Comparison of ENCODE assay signal across 8 mouse cellular contexts in the genomic region with DNA sequence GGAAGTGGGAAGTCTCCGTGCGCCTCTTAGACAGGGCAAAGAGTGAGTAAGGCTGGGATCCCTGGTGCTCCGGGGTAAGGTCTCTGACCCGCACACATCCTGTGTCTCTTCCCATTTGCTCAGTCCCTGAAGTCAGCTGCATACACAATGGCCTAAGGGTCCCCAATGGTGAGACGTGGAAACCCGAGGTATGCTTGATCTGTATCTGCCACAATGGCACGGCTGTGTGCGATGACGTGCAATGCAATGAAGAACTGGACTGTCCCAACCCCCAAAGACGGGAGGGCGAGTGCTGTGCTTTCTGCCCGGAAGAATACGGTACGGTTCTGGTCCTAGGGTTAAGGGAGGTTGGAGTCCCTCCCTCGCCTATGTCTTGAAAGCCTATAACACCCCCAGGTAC. TPM values are rescaled to one million over a fixed set of nuclear protein-coding genes. Genes with fewer than 3 reads are reported as not detected.
DNase-seq lines count a peak whose midpoint lies in the region; ATAC-seq and TF ChIP-seq lines count a peak whose summit lies in the region.

No protein-coding gene starts in this region.

- H3K9ac ChIP-seq in kidney, postnatal 0 days (ENCODE audit: low read depth, low read length), result peak overlapping the region; percentile 46; the same call in 1 of the 2 replicates
- peak overlapping the region; percentile 44 for H3K9ac ChIP-seq in limb, embryonic 11.5 days (ENCODE audit: low read length)
- 0 out of 2 replicates have a peak overlapping the region, but pooled peaks have one; percentile 5 for H3K9ac ChIP-seq in neural tube, embryonic 15.5 days (replicated peaks)

- H3K4me2 ChIP-seq in kidney, postnatal 0 days (ENCODE audit: low read length), result peak overlapping the region; percentile 77
- H3K4me2 ChIP-seq in limb, embryonic 11.5 days (ENCODE audit: low read depth, severe bottlenecking), result peak overlapping the region; percentile 79
- H3K4me2 ChIP-seq in neural tube, embryonic 15.5 days, result peak overlapping the region; percentile 59

- DNase-seq in kidney, postnatal 0 days (ENCODE audit: low spot score), result no peak
- no peak for DNase-seq in kidney, postnatal 36 days
- no peak for DNase-seq in forebrain, embryonic 10.5 days (ENCODE audit: extremely low spot score, low spot score)
- DNase-seq in limb, embryonic 11.5 days (ENCODE audit: low spot score), result peak; percentile 34
- DNase-seq in gastrocnemius, postnatal 10 days, result no peak
- no peak for DNase-seq in urinary bladder, postnatal 36 days (ENCODE audit: low spot score in 2 of 2)
- DNase-seq in gastrocnemius, postnatal 14 days, result no peak

- H3K36me3 ChIP-seq in kidney, postnatal 0 days (ENCODE audit: insufficient read depth, low read length), result 0 out of 2 replicates have a peak, but pooled peaks cover 5% of the 10 kb centered on the region
- peaks cover 8% of the 10 kb centered on the region for H3K36me3 ChIP-seq in forebrain, embryonic 10.5 days (replicated peaks)
- peaks cover 5% of the 10 kb centered on the region for H3K36me3 ChIP-seq in limb, embryonic 11.5 days (ENCODE audit: control insufficient read depth, insufficient read depth, low read length)
- no peaks in the 10 kb centered on the region for H3K36me3 ChIP-seq in neural tube, embryonic 15.5 days

- intact Hi-C loops in gastrocnemius, postnatal 14 days (cut with DNase I; ENCODE audit: low total_unique reads), result loop anchor here (2.0 to 5.0 kb wide), 2 partner anchors 35 to 71 kb away; no protein-coding TSS in a partner anchor

- TF ChIP-seq CTCF in kidney, postnatal 0 days (IDR thresholded peaks at IDR 0.05; ENCODE audit: low read depth), result no peak

- H3K27me3 ChIP-seq in kidney, postnatal 0 days (ENCODE audit: insufficient read depth, low read length), result 0 out of 2 replicates have a peak, but pooled peaks cover 6% of the 10 kb centered on the region
- H3K27me3 ChIP-seq in forebrain, embryonic 10.5 days (ENCODE audit: poor library complexity, severe bottlenecking), result peaks cover 98% of the 10 kb centered on the region
- no peaks in the 10 kb centered on the region for H3K27me3 ChIP-seq in limb, embryonic 11.5 days (ENCODE audit: control insufficient read depth, insufficient read depth, low read length)
- peaks cover 75% of the 10 kb centered on the region for H3K27me3 ChIP-seq in neural tube, embryonic 15.5 days (replicated peaks)

- WGBS in kidney, postnatal 0 days, result 0% methylated on average over 15 of the region's 15 CpGs
- WGBS in forebrain, embryonic 10.5 days, result 1% methylated on average over 15 of the region's 15 CpGs
- WGBS in limb, embryonic 11.5 days, result 6% methylated on average over 15 of the region's 15 CpGs
- 3% methylated on average over 15 of the region's 15 CpGs for WGBS in neural tube, embryonic 15.5 days

- peak overlapping the region; percentile 44 for H3K4me3 ChIP-seq in kidney, postnatal 0 days (replicated peaks; ENCODE audit: low read depth, low read length)
- H3K4me3 ChIP-seq in forebrain, embryonic 10.5 days, result peak overlapping the region; percentile 51
- H3K4me3 ChIP-seq in limb, embryonic 11.5 days (ENCODE audit: low read depth, low read length), result peak overlapping the region; percentile 43
- H3K4me3 ChIP-seq in neural tube, embryonic 15.5 days (replicated peaks), result peak overlapping the region; percentile 34

- H3K4me1 ChIP-seq in kidney, postnatal 0 days (replicated peaks; ENCODE audit: insufficient read depth, low read length), result peaks cover 20% of the 10 kb centered on the region
- H3K4me1 ChIP-seq in forebrain, embryonic 10.5 days, result peaks cover 56% of the 10 kb centered on the region
- peaks cover 29% of the 10 kb centered on the region for H3K4me1 ChIP-seq in limb, embryonic 11.5 days (ENCODE audit: control insufficient read depth, insufficient read depth, low read length)
- peaks cover 23% of the 10 kb centered on the region for H3K4me1 ChIP-seq in neural tube, embryonic 15.5 days

- no peaks in the 10 kb centered on the region for H3K9me3 ChIP-seq in kidney, postnatal 0 days (replicated peaks; ENCODE audit: low read length)
- no peaks in the 10 kb centered on the region for H3K9me3 ChIP-seq in forebrain, embryonic 10.5 days
- H3K9me3 ChIP-seq in limb, embryonic 11.5 days (ENCODE audit: control insufficient read depth, low read length), result no peaks in the 10 kb centered on the region
- H3K9me3 ChIP-seq in neural tube, embryonic 15.5 days (replicated peaks), result no peaks in the 10 kb centered on the region

- H3K27ac ChIP-seq in kidney, postnatal 0 days, result peak overlapping the region; percentile 76; the same call in 1 of the 2 replicates
- no peak overlapping the region for H3K27ac ChIP-seq in forebrain, embryonic 10.5 days
- H3K27ac ChIP-seq in limb, embryonic 11.5 days (replicated peaks; ENCODE audit: low read depth, low read length), result no peak overlapping the region
- H3K27ac ChIP-seq in neural tube, embryonic 15.5 days (replicated peaks), result no peak overlapping the region

- no peak; the same call in 1 of the 2 replicates for ATAC-seq in kidney, postnatal 0 days (replicated peaks; ENCODE audit: low FRiP score, low read depth)
- no peak for ATAC-seq in limb, embryonic 11.5 days (ENCODE audit: insufficient number of reproducible peaks, low FRiP score, low TSS enrichment, low read depth)
- ATAC-seq in neural tube, embryonic 15.5 days (ENCODE audit: low FRiP score), result peak; percentile 23; the same call in 1 of the 2 replicates

RNA-seq across cellular contexts. Expression of a gene that starts 1.8 kb away (rescaled TPM):
- 353 and 441 TPM in 2 replicates for polyA plus RNA-seq in kidney, postnatal 0 days (2015; fragmentation: Nextera tagmentation; extraction: Ambion mirVana)
- polyA plus RNA-seq in forebrain, embryonic 10.5 days (2016; fragmentation: Nextera tagmentation; extraction: Ambion mirVana), result 62.2 and 65.3 TPM in 2 replicates
- polyA plus RNA-seq in limb, embryonic 11.5 days (2014; fragmentation: Nextera tagmentation; extraction: Ambion mirVana), result 89.0 and 102 TPM in 2 replicates
- polyA plus RNA-seq in neural tube, embryonic 15.5 days (2015; fragmentation: Nextera tagmentation; extraction: Ambion mirVana), result 317 and 375 TPM in 2 replicates
- total RNA-seq in gastrocnemius, postnatal 10 days (2021), result 1,000 to 10,000 TPM; 5,070 to 7,999 TPM
- total RNA-seq in gastrocnemius, postnatal 14 days (2021), result 1,000 to 10,000 TPM; 3,539 to 4,018 TPM

RNA-seq across cellular contexts. Expression of a gene that starts 29.6 kb away (rescaled TPM):
- polyA plus RNA-seq in kidney, postnatal 0 days (2015; fragmentation: Nextera tagmentation; extraction: Ambion mirVana), result not detected in 2 replicates
- not detected in 2 replicates for polyA plus RNA-seq in forebrain, embryonic 10.5 days (2016; fragmentation: Nextera tagmentation; extraction: Ambion mirVana)
- not detected in 2 replicates for polyA plus RNA-seq in limb, embryonic 11.5 days (2014; fragmentation: Nextera tagmentation; extraction: Ambion mirVana)
- not detected in 2 replicates for polyA plus RNA-seq in neural tube, embryonic 15.5 days (2015; fragmentation: Nextera tagmentation; extraction: Ambion mirVana)
- not detected for total RNA-seq in gastrocnemius, postnatal 10 days (2021)
- total RNA-seq in gastrocnemius, postnatal 14 days (2021), result not detected

RNA-seq across cellular contexts. Expression of a gene that starts 38.3 kb away (rescaled TPM):
- polyA plus RNA-seq in kidney, postnatal 0 days (2015; fragmentation: Nextera tagmentation; extraction: Ambion mirVana), result 0.28 and 0.52 TPM in 2 replicates
- polyA plus RNA-seq in forebrain, embryonic 10.5 days (2016; fragmentation: Nextera tagmentation; extraction: Ambion mirVana), result not detected in 2 replicates
- 0.60 and 0.70 TPM in 2 replicates for polyA plus RNA-seq in limb, embryonic 11.5 days (2014; fragmentation: Nextera tagmentation; extraction: Ambion mirVana)
- polyA plus RNA-seq in neural tube, embryonic 15.5 days (2015; fragmentation: Nextera tagmentation; extraction: Ambion mirVana), result 0.77 and 1.4 TPM in 2 replicates
- total RNA-seq in gastrocnemius, postnatal 10 days (2021), result 100 to 1,000 TPM; 185 to 194 TPM
- total RNA-seq in gastrocnemius, postnatal 14 days (2021), result 100 to 1,000 TPM; 201 to 224 TPM

RNA-seq across cellular contexts. Expression of a gene that starts 53.0 kb away (rescaled TPM):
- 10.3 and 10.6 TPM in 2 replicates for polyA plus RNA-seq in kidney, postnatal 0 days (2015; fragmentation: Nextera tagmentation; extraction: Ambion mirVana)
- 8.7 and 10.7 TPM in 2 replicates for polyA plus RNA-seq in forebrain, embryonic 10.5 days (2016; fragmentation: Nextera tagmentation; extraction: Ambion mirVana)
- 14.4 and 14.8 TPM in 2 replicates for polyA plus RNA-seq in limb, embryonic 11.5 days (2014; fragmentation: Nextera tagmentation; extraction: Ambion mirVana)
- 18.8 TPM in 2 replicates for polyA plus RNA-seq in neural tube, embryonic 15.5 days (2015; fragmentation: Nextera tagmentation; extraction: Ambion mirVana)
- 10 to 100 TPM; 46.8 to 54.9 TPM for total RNA-seq in gastrocnemius, postnatal 10 days (2021)
- total RNA-seq in gastrocnemius, postnatal 14 days (2021), result 10 to 100 TPM; 38.7 to 38.8 TPM
